Mouse (Mus musculus) liver, embryonic 16.5 days (tissue): ENCODE measurements at regions not wholly inside any gene's neighbourhood (a gene's known extent, or its start where the extent isn't known, plus 50 kb on each side); places are given as distances from the start of the nearest gene placed in this dataset.

ENCODE experiments used
- ATAC-seq: fragments of 200-750 bp; cut with Nextera tagmentation; 2 replicates; pipeline ENCODE4 v1.8.0; 2017; ENCODE audit warnings: low read depth, mild to moderate bottlenecking, moderate number of reproducible peaks, moderate library complexity
- H3K27ac ChIP-seq: fragments of 300-500 bp; sonication (generic); 2 replicates; pipeline ENCODE4 v1.5.1; 2014; ENCODE audit warnings: mild to moderate bottlenecking, low read length
- H3K27me3 ChIP-seq: fragments of 300-500 bp; sonication (generic); 2 replicates; pipeline ENCODE4 v1.6.1; 2014; ENCODE audit warnings: low read depth, low read length, mixed read lengths; ENCODE audit not compliant: control insufficient read depth, insufficient read depth
- H3K36me3 ChIP-seq: fragments of 300-500 bp; sonication (generic); 2 replicates; pipeline ENCODE4 v1.6.1; 2014; ENCODE audit warnings: mild to moderate bottlenecking; ENCODE audit not compliant: control insufficient read depth, insufficient read depth
- H3K4me1 ChIP-seq: fragments of 300-500 bp; sonication (generic); 2 replicates; pipeline ENCODE4 v1.6.1; 2014; ENCODE audit warnings: low read depth, low read length, mixed read lengths; ENCODE audit not compliant: control insufficient read depth
- H3K4me2 ChIP-seq: fragments of 300-500 bp; sonication (generic); 2 replicates; pipeline ENCODE4 v1.6.1; 2014; ENCODE audit warnings: low read depth, low read length, mixed read lengths
- H3K4me3 ChIP-seq: fragments of 300-500 bp; sonication (generic); 2 replicates; pipeline ENCODE4 v1.5.1; 2014; ENCODE audit warnings: low read depth, mild to moderate bottlenecking, low read length
- H3K9ac ChIP-seq: fragments of 300-500 bp; sonication (generic); 2 replicates; pipeline ENCODE4 v1.6.1; 2014; ENCODE audit warnings: low read depth, low read length
- H3K9me3 ChIP-seq: fragments of 300-500 bp; sonication (generic); replicated peaks from 2 replicates; pipeline ENCODE4 v1.6.1; 2016; ENCODE audit warnings: low read length; ENCODE audit not compliant: control insufficient read depth
- WGBS: fragments of 180-500 bp; shearing (Covaris S2); extraction: QIAGEN DNeasy Blood & Tissue Kit; methylation state at CpG from one replicate; pipeline ENCODE4 v1.1.7; 2014; ENCODE audit not compliant: insufficient replicate concordance; 5-methylcytosine and 5-hydroxymethylcytosine counted together

GRCm38 (mm10) chr11:113005895-113006294 lies 223.9 kb downstream of the Sox9 start:
- Histone ChIP-seq H3K27me3 (no peaks in the 10 kb centered on the region), H3K4me1 (no peaks in the 10 kb centered on the region; the same call in 1 of the 2 replicates), H3K9me3 (no peaks in the 10 kb centered on the region), H3K4me2 (no peak overlapping the region), H3K36me3 (no peaks in the 10 kb centered on the region), H3K27ac (no peak overlapping the region), H3K4me3 (no peak overlapping the region), H3K9ac (no peak overlapping the region)
- WGBS: 63% methylated on average over 9 of the region's 9 CpGs
- ATAC-seq: no peak

DNA sequence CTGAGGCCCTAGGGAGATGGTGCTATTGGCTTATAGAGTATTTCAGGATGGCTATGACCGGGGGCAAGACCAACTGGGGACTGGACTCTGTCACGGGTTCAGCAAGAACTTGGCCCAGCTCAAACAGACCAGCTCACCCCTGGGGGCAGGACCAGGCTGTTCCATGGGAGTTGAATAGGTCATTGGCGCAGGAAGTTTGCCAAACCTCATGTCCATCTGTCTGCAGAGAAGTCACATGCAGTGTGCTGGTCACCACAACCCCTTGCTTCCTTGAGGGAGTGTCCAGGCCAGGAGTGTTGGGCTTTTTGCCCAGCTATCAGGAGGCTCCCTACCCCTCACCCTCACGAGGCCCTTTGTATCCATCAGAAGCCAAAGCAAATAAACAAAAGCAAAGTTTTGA lies 226.5 kb downstream of the Sox9 start:
- 45% methylated on average over 4 of the region's 4 CpGs for WGBS
- Histone ChIP-seq H3K9me3 (no peaks in the 10 kb centered on the region), H3K36me3 (no peaks in the 10 kb centered on the region), H3K27me3 (no peaks in the 10 kb centered on the region), H3K4me3 (no peak overlapping the region), H3K4me1 (no peaks in the 10 kb centered on the region; the same call in 1 of the 2 replicates), H3K27ac (no peak overlapping the region), H3K9ac (no peak overlapping the region), H3K4me2 (no peak overlapping the region)
- ATAC-seq: peak; percentile 24; the same call in 1 of the 2 replicates

DNA sequence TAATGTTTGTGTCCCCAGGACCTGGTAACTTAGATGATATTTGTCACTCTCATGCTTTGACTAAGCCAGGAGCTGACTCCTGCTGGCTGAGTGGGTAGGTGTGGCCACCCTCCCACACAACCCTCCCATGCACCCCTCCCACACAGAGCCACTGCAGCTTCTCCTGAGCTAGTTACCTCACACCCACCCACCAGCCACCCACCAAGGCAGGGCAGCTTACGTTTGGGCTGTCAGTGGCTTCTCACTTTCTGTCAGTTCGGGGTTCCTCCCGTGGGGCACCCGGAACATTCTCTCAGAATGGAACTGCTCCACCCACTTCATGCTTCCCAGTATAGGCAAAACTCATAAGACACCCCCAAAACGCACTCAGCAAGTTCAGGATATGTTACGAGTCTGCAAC lies 227.4 kb downstream of the Sox9 start:
- H3K27ac ChIP-seq: no peak overlapping the region
- no peak overlapping the region for H3K4me3 ChIP-seq
- no peaks in the 10 kb centered on the region for H3K9me3 ChIP-seq
- ATAC-seq: no peak
- H3K4me2 ChIP-seq: no peak overlapping the region
- no peaks in the 10 kb centered on the region for H3K36me3 ChIP-seq
- no peaks in the 10 kb centered on the region; the same call in 1 of the 2 replicates for H3K4me1 ChIP-seq
- WGBS: 64% methylated on average over 6 of the region's 6 CpGs
- no peak overlapping the region for H3K9ac ChIP-seq
- H3K27me3 ChIP-seq: no peaks in the 10 kb centered on the region

DNA sequence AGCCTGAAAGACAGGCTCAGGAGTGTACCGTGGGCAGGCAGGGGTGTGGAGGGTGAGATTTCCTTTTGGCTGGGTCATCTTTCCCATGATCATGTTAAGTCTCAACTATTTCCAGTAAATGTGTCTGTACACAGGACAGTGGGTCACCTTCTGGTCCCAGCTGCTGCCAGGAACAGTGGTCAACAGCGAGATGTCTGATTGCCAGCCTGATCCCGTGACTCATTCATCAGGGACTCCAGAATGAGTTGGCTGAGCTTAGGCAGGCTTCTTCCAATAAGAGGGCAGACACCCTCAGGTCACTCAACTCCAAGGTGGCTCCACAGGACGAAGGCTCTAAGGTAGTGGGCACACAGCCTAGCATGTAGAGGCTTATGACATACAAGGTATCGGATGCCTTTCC lies 228.9 kb downstream of the Sox9 start:
- H3K9ac ChIP-seq: no peak overlapping the region
- H3K4me3 ChIP-seq: no peak overlapping the region
- H3K4me2 ChIP-seq: no peak overlapping the region
- H3K9me3 ChIP-seq: no peaks in the 10 kb centered on the region
- no peak for ATAC-seq
- no peaks in the 10 kb centered on the region for H3K27me3 ChIP-seq
- H3K27ac ChIP-seq: no peak overlapping the region
- H3K4me1 ChIP-seq: no peaks in the 10 kb centered on the region; the same call in 1 of the 2 replicates
- no peaks in the 10 kb centered on the region for H3K36me3 ChIP-seq
- WGBS: 68% methylated on average over 5 of the region's 5 CpGs

DNA sequence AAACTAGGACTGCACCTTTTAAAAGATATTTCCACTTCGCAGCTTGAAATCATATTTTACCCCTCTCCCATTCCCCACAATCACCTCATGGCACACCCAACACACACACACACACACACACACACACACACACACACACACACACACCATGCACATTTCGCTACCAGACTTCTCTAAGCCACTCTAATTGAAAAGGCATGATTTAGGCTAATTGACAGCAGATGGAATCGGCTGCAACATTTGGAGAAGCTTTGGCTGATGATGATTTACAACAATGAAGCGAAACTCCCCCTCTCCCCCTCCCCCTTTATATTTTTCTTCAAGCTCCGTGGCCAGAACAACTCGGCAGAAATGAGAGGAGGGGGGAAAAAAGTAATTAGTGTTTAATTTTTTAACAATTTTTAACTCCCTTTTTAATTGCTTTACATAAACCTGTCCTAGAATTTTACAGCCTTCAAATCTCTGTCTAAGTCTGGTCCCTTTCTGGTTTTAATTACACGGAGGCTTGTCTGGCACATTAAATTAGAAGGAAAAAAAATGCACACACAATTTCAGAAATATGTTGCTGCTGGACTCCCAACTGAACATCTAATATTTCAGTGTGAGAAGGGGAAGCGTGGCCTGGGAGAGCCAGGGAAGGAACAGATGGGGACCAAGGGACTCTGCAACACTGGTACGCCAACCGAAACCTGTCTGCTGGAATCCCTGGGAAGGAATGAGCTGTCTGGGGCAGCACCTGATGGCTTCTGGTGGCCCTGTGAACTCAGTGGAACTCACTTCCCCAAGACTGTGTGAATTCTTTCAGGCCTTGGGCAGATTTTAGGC lies 232.4 kb downstream of the Sox9 start:
- H3K4me1 ChIP-seq: no peaks in the 10 kb centered on the region
- no peak for ATAC-seq
- H3K27ac ChIP-seq: no peak overlapping the region
- no peak overlapping the region for H3K9ac ChIP-seq
- no peak overlapping the region for H3K4me3 ChIP-seq
- no peaks in the 10 kb centered on the region for H3K36me3 ChIP-seq
- H3K9me3 ChIP-seq: no peaks in the 10 kb centered on the region
- no peaks in the 10 kb centered on the region for H3K27me3 ChIP-seq
- H3K4me2 ChIP-seq: no peak overlapping the region
- 65% methylated on average over 10 of the region's 10 CpGs for WGBS

GRCm38 (mm10) chr11:113015686-113016304 lies 233.8 kb downstream of the Sox9 start:
- no peak overlapping the region for H3K27ac ChIP-seq
- ATAC-seq: no peak
- H3K9ac ChIP-seq: no peak overlapping the region
- H3K36me3 ChIP-seq: no peaks in the 10 kb centered on the region
- H3K4me2 ChIP-seq: no peak overlapping the region
- H3K4me1 ChIP-seq: no peaks in the 10 kb centered on the region
- WGBS: 42% methylated on average over 13 of the region's 13 CpGs
- H3K9me3 ChIP-seq: no peaks in the 10 kb centered on the region
- no peaks in the 10 kb centered on the region for H3K27me3 ChIP-seq
- no peak overlapping the region for H3K4me3 ChIP-seq

DNA sequence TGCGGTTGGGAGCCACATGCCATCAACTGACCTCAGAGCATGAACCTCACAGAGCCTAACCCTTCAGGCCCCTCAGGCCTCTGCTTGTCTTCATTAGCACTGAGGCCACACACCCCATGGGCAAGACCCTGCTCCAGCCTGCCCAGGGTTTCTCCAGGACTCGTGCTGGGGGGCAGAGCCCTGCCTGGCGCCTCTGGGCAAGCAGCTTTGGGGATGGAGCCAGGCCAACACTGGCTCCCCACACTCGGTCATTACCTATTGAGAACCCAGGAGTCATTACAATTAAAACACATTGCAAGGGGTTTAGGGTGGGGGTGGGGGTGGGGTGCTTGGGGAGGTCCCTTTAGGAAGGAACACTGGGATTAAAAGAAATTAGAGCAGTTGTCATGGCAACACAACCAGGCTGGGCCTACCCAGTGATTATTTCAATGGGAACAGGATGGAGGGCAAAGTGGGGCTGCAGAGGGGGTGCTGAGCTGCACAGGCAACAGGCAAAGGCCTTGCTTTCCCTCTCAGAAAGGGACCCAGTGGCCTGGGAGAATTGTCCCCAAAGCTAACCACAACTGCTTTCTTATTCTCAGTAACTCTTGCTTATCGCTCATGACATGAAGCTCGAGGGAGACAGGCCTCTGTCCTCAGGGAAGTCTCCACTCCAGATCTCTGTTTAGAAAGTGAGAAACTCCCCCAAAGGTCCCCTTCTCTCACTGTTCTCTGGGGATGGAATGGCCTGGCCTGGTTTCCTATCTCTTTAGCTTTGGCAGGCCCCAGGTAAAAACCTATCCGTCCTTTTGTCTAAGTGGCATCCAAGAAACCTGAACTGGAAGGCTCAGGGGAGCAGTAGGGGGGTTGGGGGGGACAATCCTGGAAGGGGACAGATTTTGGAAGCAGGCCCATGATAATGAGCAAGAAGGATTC lies 235.0 kb downstream of the Sox9 start:
- 61% methylated on average over 7 of the region's 7 CpGs for WGBS
- Histone ChIP-seq H3K27me3 (no peaks in the 10 kb centered on the region), H3K9ac (no peak overlapping the region), H3K4me2 (no peak overlapping the region), H3K9me3 (no peaks in the 10 kb centered on the region), H3K4me1 (no peaks in the 10 kb centered on the region), H3K4me3 (no peak overlapping the region), H3K36me3 (no peaks in the 10 kb centered on the region), H3K27ac (no peak overlapping the region)
- ATAC-seq: no peak

DNA sequence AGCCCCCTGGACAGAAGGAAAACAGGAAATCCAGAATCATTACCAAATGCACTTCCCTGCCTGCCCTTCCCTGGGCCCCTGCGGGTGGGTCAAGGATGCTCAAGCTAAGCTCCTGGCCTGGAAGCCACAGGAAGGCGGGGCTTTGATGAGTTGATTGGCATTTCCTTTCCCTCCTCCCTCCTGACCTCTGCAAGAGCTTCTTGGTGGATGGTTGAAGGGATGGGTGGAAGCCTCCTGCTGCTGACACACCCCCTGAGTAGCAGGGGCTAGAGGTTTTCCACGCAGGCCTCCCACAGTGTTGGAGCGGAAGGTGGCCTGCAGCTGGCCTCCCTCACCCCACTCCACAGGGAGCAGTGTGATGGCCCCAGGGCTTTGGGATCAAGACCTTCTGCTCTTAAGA lies 239.5 kb downstream of the Sox9 start:
- no peak overlapping the region for H3K27ac ChIP-seq
- ATAC-seq: no peak
- no peaks in the 10 kb centered on the region for H3K27me3 ChIP-seq
- 42% methylated on average over 4 of the region's 4 CpGs for WGBS
- H3K4me1 ChIP-seq: no peaks in the 10 kb centered on the region
- H3K9me3 ChIP-seq: no peaks in the 10 kb centered on the region
- no peak overlapping the region for H3K4me3 ChIP-seq
- H3K36me3 ChIP-seq: no peaks in the 10 kb centered on the region
- H3K4me2 ChIP-seq: no peak overlapping the region
- no peak overlapping the region for H3K9ac ChIP-seq
